Mouse (Mus musculus) cerebellum, adult 2 months (tissue): Measurements from ENCODE around the gene Fbxl13.

Experiments used
- CTCF ChIP-seq: fragments of 200-500 bp; IDR thresholded peaks from 2 replicates; pipeline ENCODE4 v1.5.1; 2011; ENCODE audit warnings: low read depth, mild to moderate bottlenecking, control low read depth, low read length, moderate library complexity, borderline replicate concordance; ENCODE audit not compliant: insufficient read depth
- POLR2A ChIP-seq: fragments of 200-500 bp; IDR thresholded peaks from 2 replicates; pipeline ENCODE4 v1.6.1; 2011; ENCODE audit warnings: low read length, control low read depth, borderline replicate concordance; ENCODE audit not compliant: insufficient read depth

DNA sequence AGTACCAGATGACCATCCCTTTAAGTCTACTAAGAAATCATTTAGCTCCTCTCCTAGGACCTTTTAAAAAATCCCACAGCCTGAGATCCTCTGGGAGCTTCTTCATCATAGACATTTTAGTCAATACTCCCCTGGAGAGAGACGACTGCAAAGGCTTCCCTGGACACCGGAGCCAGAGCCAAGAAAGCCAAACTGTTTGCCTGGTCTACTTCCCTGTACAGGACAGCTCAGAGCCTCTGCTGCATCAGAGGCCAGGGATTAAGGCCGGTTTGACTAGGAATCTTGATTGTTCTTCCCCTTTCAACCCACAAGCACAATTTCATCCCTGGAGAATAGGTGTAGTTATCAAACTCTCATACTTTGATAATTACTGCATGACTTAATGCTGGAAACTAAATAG, 148.6 kb downstream of the Fbxl13 start:
- TF ChIP-seq CTCF: no peak
- no peak for TF ChIP-seq POLR2A
